Mouse (Mus musculus) myocyte (in vitro differentiated cells): ENCODE measurements around the gene Gm47283.
"Not testable (repeated sequence)": the region's sequence is repeated elsewhere in the genome, so short reads cannot be mapped to it uniquely, and the experiment has no call there.

Source experiments
- CEBPB ChIP-seq: IDR thresholded peaks from 2 replicates; pipeline ENCODE4 v1.6.1; 2011; ENCODE audit warnings: mild to moderate bottlenecking, moderate library complexity; ENCODE audit not compliant: poor library complexity, insufficient read depth, severe bottlenecking
- MAX ChIP-seq: IDR thresholded peaks from one replicate; pipeline ENCODE4 v1.6.1; 2011; ENCODE audit warnings: low read depth, mild to moderate bottlenecking, control low read depth
- MYOD1 ChIP-seq, 3 experiments: IDR thresholded peaks; one replicate each; pipeline ENCODE4 v1.6.1; 2011; ENCODE audit warnings: control low read depth in 2 of 3, low read depth in 2 of 3, mild to moderate bottlenecking in 2 of 3, moderate library complexity in 1 of 3; ENCODE audit not compliant: insufficient read length in 2 of 3, control insufficient read depth in 1 of 3
- MYOG ChIP-seq, 3 experiments: IDR thresholded peaks; one replicate each; pipeline ENCODE4 v1.6.1; 2011; ENCODE audit warnings: control low read depth in 2 of 3, low read depth in 2 of 3, mild to moderate bottlenecking in 2 of 3; ENCODE audit not compliant: insufficient read length in 2 of 3, control insufficient read depth in 1 of 3, insufficient read depth in 1 of 3
- POLR2A ChIP-seq: IDR thresholded peaks from one replicate; pipeline ENCODE4 v1.6.1; 2011; ENCODE audit warnings: low read depth, mild to moderate bottlenecking, control low read depth, moderate library complexity; ENCODE audit not compliant: insufficient read length
- POLR2AphosphoS2 ChIP-seq: IDR thresholded peaks from one replicate; pipeline ENCODE4 v1.6.1; 2011; ENCODE audit warnings: low read depth, control low read depth; ENCODE audit not compliant: insufficient read length
- TCF12 ChIP-seq: IDR thresholded peaks from one replicate; pipeline ENCODE4 v1.6.1; 2011; ENCODE audit warnings: mild to moderate bottlenecking, control low read depth; ENCODE audit not compliant: poor library complexity, insufficient read depth, severe bottlenecking
- TCF3 ChIP-seq: IDR thresholded peaks from one replicate; pipeline ENCODE4 v1.6.1; 2011; ENCODE audit warnings: low read depth, control low read depth; ENCODE audit not compliant: insufficient read length
- USF1 ChIP-seq: IDR thresholded peaks from one replicate; pipeline ENCODE4 v1.6.1; 2011; ENCODE audit warnings: low read depth, mild to moderate bottlenecking, control low read depth, moderate library complexity

- not testable (repeated sequence) for TF ChIP-seq TCF3; POLR2A; MYOG (IDR thresholded peaks at IDR 0.05; ENCODE audit: control insufficient read depth in 1 of 3, insufficient read depth in 1 of 3, insufficient read length in 2 of 3, low read depth in 2 of 3); MYOD1 (IDR thresholded peaks at IDR 0.05; ENCODE audit: control insufficient read depth in 1 of 3, insufficient read length in 2 of 3, low read depth in 2 of 3); TCF12; POLR2AphosphoS2; CEBPB; MAX; USF1
These were observed 29.8 kb upstream of the Gm47283 start, which contains the start of gene Gm21860 for GRCm38 (mm10) chrY:90754721-90755120.
